Mouse (Mus musculus) CH12.LX (cell line): ENCODE measurements around the gene Asic1. TPM values are rescaled to one million over a fixed set of nuclear protein-coding genes. Genes with fewer than 3 reads are reported as not detected.

ENCODE experiments used
- DNase-seq: peaks from one replicate; pipeline ENCODE4 v3.0.0-alpha.2; 2013; ENCODE audit errors: extremely low read depth
- H3K27ac ChIP-seq: 2 replicates; pipeline ENCODE4 v1.5.1; 2012; ENCODE audit warnings: low read depth, mild to moderate bottlenecking, control low read depth, moderate library complexity; ENCODE audit not compliant: insufficient read depth
- H3K27me3 ChIP-seq: replicated peaks from 2 replicates; pipeline ENCODE3; 2012; ENCODE audit warnings: inconsistent platforms
- H3K36me3 ChIP-seq, 2 experiments: replicated peaks in 1 of 2; 2 replicates each; pipeline versions ENCODE3 to v1.6.1; 2012; ENCODE audit warnings: inconsistent platforms in 1 of 2, low read length in 1 of 2, mild to moderate bottlenecking in 1 of 2, mixed read lengths in 1 of 2, moderate library complexity in 1 of 2; ENCODE audit not compliant: control insufficient read depth in 1 of 2, insufficient read depth in 1 of 2
- H3K4me1 ChIP-seq, 2 experiments: 2 replicates each; pipeline ENCODE4 v1.6.1; 2012; ENCODE audit warnings: inconsistent platforms in 1 of 2, moderate library complexity in 1 of 2; ENCODE audit not compliant: insufficient read depth in 2 of 2, control insufficient read depth in 1 of 2
- H3K4me2 ChIP-seq: 2 replicates; pipeline ENCODE4 v1.6.1; 2012; ENCODE audit warnings: low read depth, mild to moderate bottlenecking, control low read depth; ENCODE audit not compliant: poor library complexity, insufficient read depth, severe bottlenecking
- H3K4me3 ChIP-seq, 3 experiments: fragments of 150-350 bp in 1 of 3; sonication (generic) in 1 of 3; replicated peaks in 1 of 3; 2 replicates each; pipeline versions ENCODE3 to v1.5.1; 2011 to 2012; ENCODE audit warnings: low read depth in 2 of 3, low read length in 2 of 3, mild to moderate bottlenecking in 2 of 3, moderate library complexity in 2 of 3, control low read depth in 1 of 3, improper control_type of control experiment in 1 of 3, inconsistent platforms in 1 of 3, mixed read lengths in 1 of 3; ENCODE audit not compliant: poor library complexity in 1 of 3
- H3K79me2 ChIP-seq: replicated peaks from 2 replicates; pipeline ENCODE4 v1.6.1; 2012; ENCODE audit warnings: mild to moderate bottlenecking, moderate library complexity; ENCODE audit not compliant: control insufficient read depth, poor library complexity, insufficient read depth, severe bottlenecking; ENCODE audit errors: extremely low read depth
- H3K9ac ChIP-seq: 2 replicates; pipeline ENCODE4 v1.6.1; 2012; ENCODE audit warnings: low read depth, mild to moderate bottlenecking, control low read depth, moderate library complexity; ENCODE audit not compliant: insufficient read depth
- H3K9me3 ChIP-seq: replicated peaks from 2 replicates; pipeline ENCODE3; 2012; ENCODE audit warnings: low read length, inconsistent platforms, mixed read lengths
- CHD1 ChIP-seq: IDR thresholded peaks from 2 replicates; pipeline ENCODE4 v1.6.1; 2012; ENCODE audit warnings: low read depth, low read length, improper control_type of control experiment, inconsistent platforms
- E2F4 ChIP-seq: IDR thresholded peaks from 2 replicates; pipeline ENCODE4 v1.6.1; 2011; ENCODE audit warnings: low read depth, low read length, improper control_type of control experiment; ENCODE audit not compliant: insufficient replicate concordance
- ELF1 ChIP-seq: IDR thresholded peaks from 2 replicates; pipeline ENCODE4 v1.6.1; 2014; ENCODE audit warnings: low read depth, mild to moderate bottlenecking, inconsistent platforms, low read length, improper control_type of control experiment
- EP300 ChIP-seq: IDR thresholded peaks from 2 replicates; pipeline ENCODE4 v1.6.1; 2011; ENCODE audit warnings: low read length, improper control_type of control experiment
- IRF4 ChIP-seq: IDR thresholded peaks from 2 replicates; pipeline ENCODE4 v1.6.1; 2014; ENCODE audit warnings: low read depth, mild to moderate bottlenecking, inconsistent platforms, low read length, improper control_type of control experiment
- JUND ChIP-seq: conservative IDR thresholded peaks from 2 replicates; pipeline ENCODE4 v1.6.1; 2011; ENCODE audit warnings: low read depth, low read length, improper control_type of control experiment
- MAFK ChIP-seq: IDR thresholded peaks from 2 replicates; pipeline ENCODE4 v1.6.1; 2011; ENCODE audit warnings: low read length, improper control_type of control experiment; ENCODE audit not compliant: insufficient replicate concordance
- MAX ChIP-seq: IDR thresholded peaks from 2 replicates; pipeline ENCODE4 v1.6.1; 2011; ENCODE audit warnings: low read length, improper control_type of control experiment
- MAZ ChIP-seq: IDR thresholded peaks from 2 replicates; pipeline ENCODE4 v1.6.1; 2012; ENCODE audit warnings: low read depth, mild to moderate bottlenecking, inconsistent platforms, low read length, improper control_type of control experiment, moderate library complexity
- MXI1 ChIP-seq: IDR thresholded peaks from 2 replicates; pipeline ENCODE4 v1.6.1; 2011; ENCODE audit warnings: mild to moderate bottlenecking, low read depth, low read length, improper control_type of control experiment
- NRF1 ChIP-seq: IDR thresholded peaks from 2 replicates; pipeline ENCODE4 v1.6.1; 2014; ENCODE audit warnings: low read depth, mild to moderate bottlenecking, inconsistent platforms, low read length, improper control_type of control experiment, moderate library complexity
- PAX5 ChIP-seq: IDR thresholded peaks from 2 replicates; pipeline ENCODE4 v1.6.1; 2012; ENCODE audit warnings: low read length, inconsistent platforms, mixed read lengths
- POLR2A ChIP-seq: IDR thresholded peaks from 2 replicates; pipeline ENCODE4 v1.6.1; 2011; ENCODE audit warnings: low read depth, mild to moderate bottlenecking, improper control_type of control experiment, low read length
- RAD21 ChIP-seq: IDR thresholded peaks from 2 replicates; pipeline ENCODE4 v1.6.1; 2011; ENCODE audit warnings: low read depth, mild to moderate bottlenecking, low read length, improper control_type of control experiment, moderate library complexity
- RCOR1 ChIP-seq: conservative IDR thresholded peaks from 2 replicates; pipeline ENCODE4 v1.6.1; 2012; ENCODE audit warnings: low read depth, mild to moderate bottlenecking, inconsistent platforms, low read length, improper control_type of control experiment
- SMC3 ChIP-seq: IDR thresholded peaks from 2 replicates; pipeline ENCODE4 v1.6.1; 2011; ENCODE audit warnings: low read depth, low read length, improper control_type of control experiment
- UBTF ChIP-seq: IDR thresholded peaks from 2 replicates; pipeline ENCODE4 v1.6.1; 2012; ENCODE audit warnings: low read depth, mild to moderate bottlenecking, inconsistent platforms, low read length, improper control_type of control experiment, moderate library complexity
- USF1 ChIP-seq: IDR thresholded peaks from 2 replicates; pipeline ENCODE4 v1.6.1; 2014; ENCODE audit warnings: low read depth, mild to moderate bottlenecking, inconsistent platforms, low read length, improper control_type of control experiment
- USF2 ChIP-seq: conservative IDR thresholded peaks from 2 replicates; pipeline ENCODE4 v1.6.1; 2011; ENCODE audit warnings: low read depth, low read length, improper control_type of control experiment
- ZKSCAN1 ChIP-seq: IDR thresholded peaks from 2 replicates; pipeline ENCODE4 v1.6.1; 2012; ENCODE audit warnings: low read depth, inconsistent platforms, low read length, improper control_type of control experiment, borderline replicate concordance
- dilution Hi-C: fragments of 300-500 bp; cut with MboI; formaldehyde crosslinking; loops from 2 replicates; pipeline ENCODE4 v1.14.3; 2020; ENCODE audit warnings: low sequenced_read_pairs; ENCODE audit not compliant: extremely low pct_unique_long_range_greater_than_20kb, extremely low pct_ligation_motif_present
- in situ Hi-C: fragments of 300-500 bp; cut with MboI; formaldehyde crosslinking; loops from 3 replicates; pipeline ENCODE4 v1.14.3; 2019; ENCODE audit warnings: low sequenced_read_pairs, low pct_ligation_motif_present, low pct_unique_long_range_greater_than_20kb, mixed read lengths
- polyA plus RNA-seq: library from polyadenylated mRNA; unstranded; fragments of >175 nt; gene quantifications from 2 replicates; pipeline ENCODE4 v1.2.1, GENCODE M21; 2012; ENCODE audit warnings: low read depth; ENCODE audit not compliant: insufficient read length
- total RNA-seq, 2 experiments: library from RNA; depleted of rRNA; stranded (reverse); fragments of 300-350 nt in 1 of 2; fragments of >200 nt in 1 of 2; gene quantifications; 2 replicates each; pipeline ENCODE4 v1.2.3; 2012 to 2014

Asic1 gene
- total and polyA plus RNA-seq, 3 experiments, result 0.47 to 0.94 TPM; not detected in 1

DNA sequence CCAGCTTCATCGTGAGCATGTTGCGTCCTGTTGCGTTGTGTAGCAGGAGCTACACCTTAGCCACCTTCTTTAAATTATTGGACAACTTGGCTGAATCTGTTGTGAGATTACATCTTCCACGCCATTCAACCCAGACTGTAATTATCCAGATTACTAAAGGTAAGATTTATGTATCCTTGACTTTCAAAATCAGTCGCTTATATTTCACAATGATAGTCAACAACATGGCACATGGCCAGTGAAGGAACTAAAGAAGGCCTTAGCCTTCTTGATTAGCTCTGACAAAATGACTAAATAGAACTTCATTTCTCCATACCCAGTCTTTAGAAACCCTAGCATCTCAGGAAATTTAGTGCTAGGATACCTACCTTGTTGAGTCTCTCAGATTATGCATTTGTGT is 63.0 kb downstream of the Asic1 start:
- no peak overlapping the region for H3K27ac ChIP-seq
- H3K36me3 ChIP-seq, result peaks cover 37 to 83% of the 10 kb centered on the region in 2 experiments
- no peak for TF ChIP-seq ZKSCAN1
- TF ChIP-seq JUND, result no peak
- no peak for TF ChIP-seq EP300
- dilution Hi-C loops, result no loop called here
- peaks cover 4% of the 10 kb centered on the region for H3K9me3 ChIP-seq
- H3K79me2 ChIP-seq, result no peaks in the 10 kb centered on the region
- no peak overlapping the region for H3K9ac ChIP-seq
- peaks cover 0 to 17% of the 10 kb centered on the region in 2 experiments; a peak in 2 of 4 replicates for H3K4me1 ChIP-seq
- no peaks in the 10 kb centered on the region for H3K27me3 ChIP-seq
- in situ Hi-C loops, result no loop called here
- no peak overlapping the region for H3K4me3 ChIP-seq
- no peak for DNase-seq
- H3K4me2 ChIP-seq, result no peak overlapping the region

DNA sequence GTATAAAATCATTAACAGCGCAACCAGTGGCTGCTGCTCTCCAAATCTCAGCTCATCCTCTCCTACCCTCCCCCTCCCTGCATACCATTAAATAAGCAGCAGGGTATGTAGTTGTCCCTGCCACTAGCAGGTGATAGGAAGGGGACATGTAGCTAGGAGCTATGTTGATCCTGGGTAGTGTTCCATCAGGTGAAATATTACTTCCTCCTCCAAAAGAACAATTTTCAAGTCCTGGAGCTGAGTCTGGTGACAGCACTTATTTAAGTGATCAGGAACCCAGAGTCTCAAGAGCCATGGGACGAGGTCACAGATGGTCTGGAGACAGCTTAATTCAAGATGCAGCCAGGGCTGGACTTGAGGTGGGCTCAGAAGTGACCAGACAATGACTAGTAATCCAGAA is 65.5 kb downstream of the Asic1 start:
- Histone ChIP-seq H3K27ac (no peak overlapping the region), H3K36me3 (peaks cover 52 to 87% of the 10 kb centered on the region in 2 experiments), H3K4me2 (no peak overlapping the region), H3K4me3 (no peak overlapping the region), H3K27me3 (no peaks in the 10 kb centered on the region), H3K4me1 (peaks cover 0 to 17% of the 10 kb centered on the region in 2 experiments; a peak in 2 of 4 replicates), H3K9ac (no peak overlapping the region), H3K79me2 (no peaks in the 10 kb centered on the region), H3K9me3 (no peaks in the 10 kb centered on the region)
- in situ Hi-C loops (no loop called here), dilution Hi-C loops (no loop called here)
- no peak for DNase-seq
- TF ChIP-seq RCOR1, result no peak
- no peak for TF ChIP-seq PAX5
- no peak for TF ChIP-seq MAZ
- TF ChIP-seq EP300, result no peak
- no peak for TF ChIP-seq RAD21
- no peak for TF ChIP-seq MAX
- TF ChIP-seq SMC3, result no peak
- TF ChIP-seq USF2, result no peak
- no peak for TF ChIP-seq CHD1
- no peak for TF ChIP-seq UBTF
- no peak for TF ChIP-seq NRF1
- no peak for TF ChIP-seq ZKSCAN1
- no peak for TF ChIP-seq MXI1

DNA sequence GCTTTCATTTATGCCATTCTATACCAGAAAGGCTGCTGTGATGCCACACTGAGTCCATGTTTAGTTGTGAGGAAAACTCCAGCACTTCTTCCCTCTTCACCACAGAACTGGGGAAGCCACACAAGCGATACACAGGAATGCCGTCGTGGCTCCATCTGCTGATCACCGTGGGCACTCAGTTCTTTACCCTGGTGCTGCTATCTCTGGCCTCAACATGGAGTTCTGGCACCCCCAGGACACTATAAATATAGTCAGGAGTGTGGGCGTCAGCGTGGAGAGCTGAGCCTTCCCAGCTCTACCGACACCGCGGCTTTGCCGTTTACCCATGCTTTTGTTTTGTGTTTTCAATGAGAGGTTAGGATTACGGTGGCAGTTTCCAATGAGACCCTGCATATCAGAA is 66.5 kb downstream of the Asic1 start:
- Histone ChIP-seq H3K4me2 (no peak overlapping the region), H3K79me2 (no peaks in the 10 kb centered on the region), H3K9me3 (no peaks in the 10 kb centered on the region), H3K4me1 (peaks cover 0 to 14% of the 10 kb centered on the region in 2 experiments; a peak in 2 of 4 replicates), H3K4me3 (no peak overlapping the region), H3K9ac (no peak overlapping the region), H3K36me3 (peaks cover 56 to 91% of the 10 kb centered on the region in 2 experiments), H3K27me3 (no peaks in the 10 kb centered on the region), H3K27ac (no peak overlapping the region)
- TF ChIP-seq ELF1, result no peak
- no peak for TF ChIP-seq MAFK
- no peak for TF ChIP-seq E2F4
- no peak for TF ChIP-seq JUND
- no peak for TF ChIP-seq PAX5
- TF ChIP-seq MXI1, result no peak
- TF ChIP-seq IRF4, result no peak
- no peak for TF ChIP-seq USF1
- no peak for TF ChIP-seq POLR2A
- TF ChIP-seq MAZ, result no peak
- TF ChIP-seq UBTF, result no peak
- TF ChIP-seq EP300, result no peak
- TF ChIP-seq CHD1, result no peak
- no peak for TF ChIP-seq RAD21
- TF ChIP-seq MAX, result no peak
- no peak for DNase-seq
- dilution Hi-C loops, result no loop called here
- in situ Hi-C loops, result no loop called here
